Mouse (Mus musculus) urinary bladder, postnatal 10 days (tissue): Measurements from ENCODE around the gene Lce3e.
A peak's percentile ranks its signal among the peaks of the same experiment; 100 is the strongest.

ENCODE experiments used
- DNase-seq: peaks from one replicate; pipeline ENCODE4 v3.0.0; 2022; ENCODE audit warnings: low spot score

Lce3e gene

DNA sequence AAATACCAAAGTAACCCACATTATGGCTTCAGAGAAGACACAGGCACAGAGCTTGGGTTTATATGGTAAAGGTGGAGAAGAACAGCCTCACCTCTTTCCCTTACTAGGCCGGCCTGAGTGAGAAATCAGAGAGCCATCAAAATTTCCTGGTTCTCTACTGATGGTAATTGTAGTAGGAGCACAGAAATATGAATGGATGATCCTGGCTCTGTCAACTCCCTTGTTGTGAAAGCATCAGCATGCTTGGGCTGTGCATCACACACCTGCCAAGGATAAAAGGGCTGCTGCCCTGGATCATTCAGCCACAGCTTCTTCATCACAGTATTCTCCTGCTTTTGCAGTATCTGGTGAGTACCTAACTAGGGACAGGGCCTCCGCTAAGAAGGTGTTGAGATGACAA is at the start of gene Lce3e:
Gene Lce3e, plus strand, starts transcription at position 301 of the 400 bp plus-strand sequence.
- DNase-seq = no peak

DNA sequence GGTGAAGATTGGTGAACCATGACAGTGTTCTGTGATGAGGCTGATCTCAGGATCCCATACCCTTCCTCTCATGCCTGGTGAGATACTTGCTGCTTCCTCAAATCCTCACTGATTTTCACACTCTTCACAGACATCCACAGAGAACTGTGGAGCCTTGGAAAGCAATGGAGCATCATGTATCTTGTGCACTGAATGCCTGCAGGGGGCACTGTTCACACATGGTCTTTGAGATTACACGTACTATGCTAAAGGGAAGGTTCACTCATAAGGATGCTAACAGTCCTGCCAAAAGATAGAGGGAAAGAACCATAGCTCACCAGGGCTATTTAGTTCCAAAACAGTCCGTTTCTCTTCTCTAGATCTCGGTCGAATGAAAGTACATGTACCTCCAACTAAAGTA is 46.5 kb upstream of the Lce3e start:
- no peak for DNase-seq

DNA sequence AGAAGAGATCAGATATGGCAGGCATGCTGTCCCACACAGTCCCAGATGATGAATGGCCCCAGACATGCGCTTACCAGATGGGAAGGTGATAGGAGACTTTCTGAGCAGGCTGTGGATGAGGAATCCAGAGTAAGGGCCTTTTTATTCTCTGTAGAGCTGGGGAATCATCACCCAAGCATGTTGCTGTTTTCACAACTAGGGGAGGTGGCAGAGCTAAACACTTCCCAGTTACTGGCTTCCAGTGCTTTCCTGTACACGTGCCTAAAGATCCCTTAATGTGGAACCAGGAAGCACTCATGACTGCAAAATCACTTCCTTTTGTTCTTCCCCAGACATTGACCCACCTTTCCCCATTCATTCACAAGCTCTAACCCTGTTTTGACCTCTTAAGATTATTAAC is 40.7 kb upstream of the Lce3e start, which contains the start of gene Lce3a:
Gene Lce3a, minus strand, starts transcription at position 101 of the 400 bp plus-strand sequence.
- no peak for DNase-seq

- DNase-seq = no peak
Observed at GRCm38 (mm10) chr3:92932679-92933078, 34.2 kb upstream of the Lce3e start, which contains the start of gene Lce3b. TSS of gene Lce3b (plus strand) at chr3:92932979.

DNA sequence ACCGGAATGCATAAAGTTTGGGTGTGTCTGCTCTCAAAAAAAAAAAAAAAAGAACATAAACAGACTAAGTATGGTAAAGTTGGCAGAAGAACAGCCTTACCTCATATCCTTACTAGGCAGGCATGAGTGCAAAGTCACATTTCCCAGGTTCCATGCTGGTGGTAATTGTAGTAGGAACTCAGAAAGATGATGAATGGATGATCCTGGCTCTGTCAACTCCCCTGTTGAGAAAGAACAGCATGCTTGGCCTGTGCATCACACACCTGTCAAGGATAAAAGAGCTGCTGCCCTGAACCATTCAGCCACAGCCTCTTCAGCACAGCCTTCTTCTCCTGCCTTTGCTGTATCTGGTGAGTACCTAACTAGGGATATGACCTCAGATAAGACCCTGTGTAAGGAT is 22.7 kb upstream of the Lce3e start, which contains the start of gene Lce3c:
Gene Lce3c, plus strand, starts transcription at position 301 of the 400 bp plus-strand sequence.
- no peak for DNase-seq

GRCm38 (mm10) chr3:92957090-92957489 is 9.8 kb upstream of the Lce3e start, which contains the start of gene Lce3d:
TSS of gene Lce3d (plus strand) at chr3:92957390.
- no peak for DNase-seq

DNA sequence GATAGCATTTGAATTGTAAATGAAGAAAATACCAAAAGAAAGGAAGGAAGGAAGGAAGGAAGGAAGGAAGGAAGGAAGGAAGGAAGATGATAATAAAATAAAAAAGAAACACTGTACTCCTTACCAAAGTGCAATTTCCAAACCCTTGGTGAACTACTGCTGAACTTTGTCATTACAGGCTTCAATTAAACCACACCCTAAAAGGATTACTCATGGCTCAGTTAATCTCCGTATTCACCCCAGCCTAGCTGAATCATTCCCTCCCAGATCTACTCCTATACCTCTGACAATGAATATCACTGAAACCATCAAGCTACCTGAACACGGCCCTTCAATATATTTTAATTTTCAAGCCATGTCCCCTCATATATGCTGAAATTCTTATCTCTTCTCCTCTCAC is 11.6 kb downstream of the Lce3e start:
- DNase-seq = no peak

DNA sequence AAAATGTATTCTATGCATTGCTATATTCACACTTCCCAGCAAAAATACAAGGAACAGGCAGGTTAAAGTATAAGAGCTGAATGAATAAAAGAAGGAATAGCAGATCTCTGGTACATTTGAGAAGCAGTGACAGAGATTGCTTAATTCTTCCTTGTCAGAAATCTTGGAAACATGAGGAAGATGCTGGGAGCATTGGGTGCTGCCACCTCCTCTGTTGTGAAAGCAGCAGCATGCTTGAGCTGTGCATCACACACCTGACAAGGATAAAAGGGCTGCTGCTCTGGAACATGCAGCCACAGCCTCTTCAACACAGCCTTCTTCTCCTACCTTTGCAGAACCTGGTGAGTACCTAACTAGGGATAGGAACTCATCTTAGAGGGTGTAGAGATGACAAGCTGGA is 25.1 kb downstream of the Lce3e start, which contains the start of gene Lce3f:
Gene Lce3f, plus strand, starts transcription at position 301 of the 400 bp plus-strand sequence.
- no peak for DNase-seq

GRCm38 (mm10) chr3:92998691-92999090 is 31.8 kb downstream of the Lce3e start:
- peak; percentile 15 for DNase-seq

DNA sequence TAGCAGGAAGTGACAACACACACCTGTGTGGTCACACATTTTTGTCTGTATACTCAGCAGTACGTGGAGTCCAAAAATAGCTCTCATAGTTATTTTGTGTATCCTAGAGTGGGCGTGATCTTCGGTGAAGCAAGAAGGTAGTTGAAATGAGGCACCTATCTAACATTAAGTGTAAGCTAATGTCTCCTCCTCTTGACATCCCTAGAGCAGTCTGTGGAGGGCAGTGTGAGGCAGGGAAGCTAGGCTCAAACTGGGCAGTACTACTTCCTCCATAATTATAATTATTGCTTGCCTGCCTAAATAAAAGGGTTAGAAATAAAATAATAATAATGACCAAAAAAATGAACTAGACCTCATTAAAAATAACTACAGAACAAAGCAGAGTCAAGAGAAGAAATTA is 33.8 kb downstream of the Lce3e start:
- DNase-seq = no peak

DNA sequence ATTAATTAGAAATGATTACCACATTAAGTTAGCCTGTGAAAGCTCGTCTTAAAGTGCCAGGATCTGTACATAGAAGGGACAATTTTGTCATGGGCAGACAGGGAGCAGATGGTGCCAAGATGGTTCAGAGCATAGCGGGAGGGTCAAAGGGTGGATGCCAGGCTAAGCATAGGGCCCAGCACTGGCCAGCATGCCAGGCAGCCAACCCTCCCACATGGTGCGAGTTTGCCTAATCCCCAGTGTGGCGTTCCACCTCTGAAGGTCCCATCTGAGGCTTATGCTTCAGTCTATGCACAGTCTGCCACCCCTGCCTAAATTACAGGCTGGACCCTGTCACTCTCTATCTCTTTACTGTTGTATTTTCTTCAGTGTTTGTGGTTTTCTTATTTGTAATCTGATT is 36.0 kb downstream of the Lce3e start:
- no peak for DNase-seq

- no peak for DNase-seq
Observed at GRCm38 (mm10) chr3:93014378-93014801, 47.5 kb downstream of the Lce3e start.

GRCm38 (mm10) chr3:93014871-93015270 is 48.0 kb downstream of the Lce3e start:
- no peak for DNase-seq

DNA sequence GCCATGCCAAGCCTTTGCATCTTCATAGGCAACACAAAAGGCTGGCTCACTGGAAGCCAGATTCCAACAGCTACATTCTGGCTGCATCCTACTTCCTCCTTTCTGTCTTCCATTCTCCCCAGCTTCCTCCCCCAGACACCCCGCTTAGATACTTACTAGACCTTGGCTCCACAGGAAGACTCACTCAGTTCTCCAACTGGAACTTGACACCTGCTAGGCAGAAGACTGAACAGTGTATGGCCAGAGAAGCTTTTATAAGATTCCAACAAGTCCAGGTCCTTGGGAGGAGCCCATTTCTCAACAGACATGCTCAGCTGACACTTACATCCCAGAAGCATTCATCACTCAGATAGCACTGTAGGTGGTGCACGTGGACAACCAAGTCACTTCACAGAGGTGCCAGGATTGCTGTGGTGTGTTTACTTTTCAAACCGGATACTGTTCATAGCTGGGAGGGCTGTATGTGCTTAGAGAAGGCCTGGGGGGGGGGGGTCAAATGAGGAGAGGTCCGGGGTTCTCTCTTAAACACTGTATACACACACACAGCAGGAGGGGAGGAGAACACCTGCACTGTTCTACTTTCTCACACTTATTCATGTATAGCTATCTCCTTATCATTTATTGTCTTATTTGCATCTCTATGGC is 48.7 kb downstream of the Lce3e start, which contains the start of gene Crct1:
Gene Crct1, minus strand, starts transcription at position 228 of the 645 bp plus-strand sequence.
- no peak for DNase-seq
